Mouse (Mus musculus): ENCODE data around the gene Zscan18. TPM values are rescaled to one million over a fixed set of nuclear protein-coding genes. Genes with fewer than 3 reads are reported as not detected.

Gene Zscan18
- total RNA-seq, 1 experiment from 2014 or later: 8.9 TPM

GRCm38 (mm10) chr7:12749431-12750198 is 53.8 kb downstream of the Zscan18 start:
- no peak for ATAC-seq (replicated peaks in 1 of 2; ENCODE audit: insufficient read depth in 1 of 2, low FRiP score in 2 of 2, low TSS enrichment in 1 of 2, low read depth in 1 of 2, poor library complexity in 2 of 2, severe bottlenecking in 2 of 2)

- no peak for ATAC-seq (replicated peaks in 1 of 2; ENCODE audit: insufficient read depth in 1 of 2, low FRiP score in 2 of 2, low TSS enrichment in 1 of 2, low read depth in 1 of 2, poor library complexity in 2 of 2, severe bottlenecking in 2 of 2)
These were observed 68.5 kb downstream of the Zscan18 start, which contains the start of gene Vmn2r56 for GRCm38 (mm10) chr7:12734904-12735303. Vmn2r56 (minus strand) TSS chr7:12735004.

Other genes with a start within 250 kb of the Zscan18 start
- not detected in 2 replicates for gene Vmn2r53, start 194.8 kb downstream of the Zscan18 start, total RNA-seq (2017)
- gene Vmn2r54, start 163.3 kb downstream of the Zscan18 start, total RNA-seq (2017): not detected in 2 replicates
- gene Vmn2r55, start 118.6 kb downstream of the Zscan18 start, total RNA-seq (2017): not detected in 2 replicates
- gene Vmn2r56, start 68.6 kb downstream of the Zscan18 start, total RNA-seq (2017): not detected in 2 replicates
- 11.1 and 16.3 TPM in 2 replicates for gene Zfp329, start 15.2 kb upstream of the Zscan18 start, total RNA-seq (2017)
- gene Zfp110, start 31.1 kb upstream of the Zscan18 start, total RNA-seq (2017): 34.0 and 52.0 TPM in 2 replicates
- 5.3 and 6.4 TPM in 2 replicates for gene Zfp128, start 77.5 kb upstream of the Zscan18 start, total RNA-seq (2017)
- gene Zscan22, start 94.2 kb upstream of the Zscan18 start, total RNA-seq (2017): 4.1 and 5.8 TPM in 2 replicates
- 1,183 and 1,501 TPM in 2 replicates for gene Rps5, start 118.7 kb upstream of the Zscan18 start, total RNA-seq (2017)
- gene Rnf225, start 123.8 kb upstream of the Zscan18 start, total RNA-seq (2017): 0.50 and 1.2 TPM in 2 replicates
- gene Zfp324, start 162.2 kb upstream of the Zscan18 start, total RNA-seq (2017): 6.9 and 10.6 TPM in 2 replicates
- gene Zfp446, start 174.2 kb upstream of the Zscan18 start, total RNA-seq (2017): 3.7 and 6.4 TPM in 2 replicates
- not detected in 2 replicates for gene Slc27a5, start 194.6 kb upstream of the Zscan18 start, total RNA-seq (2017)
- 478 and 595 TPM in 2 replicates for gene Trim28, start 195.5 kb upstream of the Zscan18 start, total RNA-seq (2017)
- 5.4 and 6.9 TPM in 2 replicates for gene Zbtb45, start 206.4 kb upstream of the Zscan18 start, total RNA-seq (2017)
- gene Chmp2a, start 231.2 kb upstream of the Zscan18 start, total RNA-seq (2017): 165 and 183 TPM in 2 replicates
- 124 and 146 TPM in 2 replicates for gene Ube2m, start 234.6 kb upstream of the Zscan18 start, total RNA-seq (2017)